Mouse (Mus musculus) spleen, postnatal 10 days (tissue): ENCODE measurements around the gene Rcan3.

ENCODE experiments used
- DNase-seq, 2 experiments: peaks; one replicate each; pipeline ENCODE4 v3.0.0; 2021 to 2022; ENCODE audit warnings: low spot score in 2 of 2

The Rcan3 gene

DNA sequence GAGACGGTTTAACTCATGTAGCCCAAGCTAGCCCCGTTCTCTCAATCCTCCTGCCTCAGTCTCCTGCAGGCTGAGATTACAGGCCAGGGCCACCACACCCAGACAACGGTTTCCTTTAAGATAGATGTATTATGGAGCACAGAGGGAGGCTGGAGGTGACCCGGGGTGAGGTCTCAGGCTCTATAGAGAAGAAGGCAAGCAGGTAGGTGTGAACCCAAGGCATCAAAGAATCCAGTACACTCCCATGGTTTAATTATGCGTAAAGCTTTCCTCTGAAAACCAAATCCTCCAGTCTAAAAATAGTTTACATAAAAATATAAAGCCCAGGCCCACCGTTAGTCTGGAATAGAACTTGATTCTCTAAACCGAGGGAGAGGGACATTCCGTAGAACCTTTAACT lies 20.2 kb downstream of the Rcan3 start:
- no peak for DNase-seq

DNA sequence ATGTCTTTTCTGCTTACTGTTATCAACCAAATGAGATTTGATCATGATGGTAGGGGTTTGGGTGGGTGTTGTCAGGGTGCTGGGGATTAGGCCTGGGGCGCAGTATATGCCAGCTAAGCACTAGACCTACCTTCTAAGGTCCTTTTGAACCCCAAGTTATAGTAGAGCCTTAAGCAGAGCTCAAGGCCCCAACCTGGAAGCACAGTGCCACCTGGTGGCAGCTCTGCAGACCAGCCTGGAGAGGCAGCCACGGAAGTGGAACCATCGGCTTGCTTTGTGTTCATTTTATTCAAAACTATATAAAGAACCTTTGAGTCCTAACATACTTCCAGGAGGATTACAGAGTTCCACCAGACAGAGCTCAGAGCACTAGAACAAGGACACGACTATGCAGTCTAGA lies 22.0 kb downstream of the Rcan3 start:
- peak; percentile 56 to 84 for DNase-seq

DNA sequence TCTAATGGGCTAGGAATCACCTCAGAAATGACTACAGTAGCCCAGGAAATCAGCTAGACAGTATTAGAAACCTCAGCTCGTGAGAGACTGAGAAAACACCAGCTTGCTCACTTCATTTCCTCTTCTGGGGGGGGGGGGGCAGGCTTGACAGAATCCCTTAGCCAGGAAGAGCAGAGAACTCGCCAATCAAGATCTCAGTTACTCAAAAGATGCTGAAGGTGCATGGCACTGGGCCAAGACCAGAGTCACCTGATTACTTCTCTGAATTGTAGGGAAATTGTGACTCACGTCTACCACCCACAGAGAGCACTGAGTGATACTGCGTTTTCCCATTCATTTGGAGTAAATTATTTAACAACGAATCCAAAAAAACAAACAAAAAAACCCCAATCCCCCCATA lies 27.5 kb downstream of the Rcan3 start:
- peak in 1 of 2 experiments; percentile 45 for DNase-seq

DNA sequence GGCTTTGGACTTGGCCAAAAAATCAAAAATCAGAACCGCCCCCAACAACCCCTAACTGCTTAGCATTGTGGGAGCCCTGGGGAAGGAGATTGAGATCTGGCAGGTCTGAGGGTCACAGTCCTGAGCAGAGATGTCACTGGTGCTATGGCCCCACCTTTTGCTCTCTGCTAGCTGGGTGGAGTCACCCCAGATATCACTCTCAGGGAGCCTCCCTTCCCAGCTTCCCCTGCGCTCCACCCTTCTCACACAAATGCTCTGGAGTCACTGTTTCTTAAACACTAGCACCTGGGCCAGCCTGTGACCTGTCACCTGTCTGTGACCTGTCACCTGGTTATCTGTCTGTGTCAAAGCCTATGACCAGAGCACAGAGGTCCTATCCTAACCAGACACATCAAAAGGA lies 28.7 kb downstream of the Rcan3 start:
- peak in 1 of 2 experiments; percentile 30 for DNase-seq

DNA sequence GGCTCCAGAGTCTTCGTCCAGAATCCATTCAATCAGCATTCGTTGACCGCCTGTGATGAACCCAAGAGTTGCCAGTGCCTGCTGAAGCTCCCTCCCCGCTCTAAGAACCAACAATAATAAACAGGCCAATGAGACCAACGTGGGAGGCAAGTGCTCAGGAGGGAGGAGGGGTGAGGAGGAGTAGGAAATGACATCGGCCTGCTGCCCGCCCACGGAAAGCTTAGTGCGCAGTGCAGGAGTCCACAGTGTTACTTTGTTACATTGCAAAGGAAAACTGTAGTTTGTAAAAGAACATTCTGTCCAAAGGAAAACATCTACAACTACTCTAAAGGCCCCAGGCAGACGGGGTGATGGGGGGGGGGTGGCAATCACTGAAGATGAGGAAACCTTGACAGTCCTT lies 29.6 kb downstream of the Rcan3 start:
- DNase-seq: no peak

DNA sequence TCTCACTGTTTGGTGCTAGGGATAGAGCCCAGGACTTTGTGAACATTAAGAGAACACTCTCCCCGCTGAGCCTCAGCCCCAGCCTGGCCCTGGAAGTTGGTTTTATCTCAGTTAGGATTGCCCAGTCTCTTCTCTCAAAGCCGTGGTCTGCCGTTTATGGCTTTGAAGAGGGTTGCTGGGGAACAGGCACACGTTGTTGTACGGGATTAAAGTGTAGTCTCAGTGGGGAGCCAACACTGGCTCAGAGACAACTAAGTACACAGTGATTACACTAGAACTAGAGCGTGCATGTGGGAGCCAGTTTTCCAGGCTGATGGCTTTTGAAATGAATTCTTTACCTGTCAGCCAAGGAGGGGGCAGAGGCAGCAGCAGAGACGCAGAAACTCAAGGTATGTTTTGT lies 31.8 kb downstream of the Rcan3 start:
- DNase-seq: no peak

DNA sequence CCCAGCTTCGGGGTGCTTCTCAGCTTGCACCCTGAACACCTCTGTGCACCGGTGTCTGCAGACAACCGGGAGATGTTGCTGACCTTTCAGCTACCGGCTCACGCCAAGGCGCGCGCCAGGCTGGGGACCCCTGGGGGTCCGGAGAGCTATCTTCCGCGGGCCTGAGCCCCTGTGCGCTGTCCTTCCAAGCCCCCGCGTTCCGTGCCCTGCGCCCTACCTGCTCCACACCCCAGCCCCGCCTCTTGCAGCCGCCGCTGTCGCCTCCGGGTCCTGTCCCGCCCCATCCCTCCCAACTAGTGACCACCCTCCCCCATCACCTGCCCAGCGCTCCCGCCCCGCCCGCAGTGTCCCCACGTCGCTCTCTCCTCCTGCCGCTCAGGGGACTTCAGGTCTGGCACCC lies 35.7 kb downstream of the Rcan3 start, which contains the start of gene Ncmap:
Ncmap (minus strand) TSS at position 237 of the 400 bp plus-strand sequence.
- no peak for DNase-seq

DNA sequence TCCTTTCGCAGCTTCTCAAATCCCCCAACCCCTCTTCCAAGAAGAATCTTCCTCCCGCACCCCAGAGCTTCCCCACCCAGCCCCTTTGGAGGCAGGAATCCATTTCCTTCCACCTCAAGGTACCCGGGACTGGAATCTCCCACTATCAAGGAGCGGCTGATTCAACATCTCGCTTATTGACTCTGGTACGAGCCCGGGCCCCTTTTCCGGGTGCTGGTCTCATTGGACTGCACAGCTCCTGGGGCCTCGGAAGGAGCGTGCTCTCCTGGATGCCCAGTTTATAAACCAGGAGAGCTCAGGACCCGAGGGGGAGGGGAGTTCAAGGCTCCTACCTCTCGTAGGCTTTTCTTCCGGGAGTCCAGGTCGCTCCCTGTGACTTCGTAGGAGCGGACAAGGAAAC lies 36.1 kb downstream of the Rcan3 start:
- no peak for DNase-seq

DNA sequence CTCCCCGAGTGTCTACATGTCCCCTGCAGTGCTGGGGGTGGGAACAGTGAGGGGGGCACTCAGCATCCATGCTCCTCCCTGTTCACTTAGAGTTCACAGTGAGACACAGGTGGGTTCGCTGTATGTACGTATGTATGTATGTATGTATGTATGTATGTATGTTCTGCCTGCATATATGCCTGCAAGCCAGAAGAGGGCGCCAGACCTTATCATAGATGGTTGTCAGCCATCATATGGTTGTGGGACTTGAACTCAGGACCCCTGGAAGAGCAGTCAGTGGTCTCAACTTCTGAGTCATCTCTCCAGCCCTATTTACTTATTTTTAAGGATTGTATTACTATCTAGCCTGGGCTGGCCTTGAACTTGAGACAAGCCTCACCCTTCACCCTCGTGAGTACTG lies 37.4 kb downstream of the Rcan3 start:
- DNase-seq: no peak

DNA sequence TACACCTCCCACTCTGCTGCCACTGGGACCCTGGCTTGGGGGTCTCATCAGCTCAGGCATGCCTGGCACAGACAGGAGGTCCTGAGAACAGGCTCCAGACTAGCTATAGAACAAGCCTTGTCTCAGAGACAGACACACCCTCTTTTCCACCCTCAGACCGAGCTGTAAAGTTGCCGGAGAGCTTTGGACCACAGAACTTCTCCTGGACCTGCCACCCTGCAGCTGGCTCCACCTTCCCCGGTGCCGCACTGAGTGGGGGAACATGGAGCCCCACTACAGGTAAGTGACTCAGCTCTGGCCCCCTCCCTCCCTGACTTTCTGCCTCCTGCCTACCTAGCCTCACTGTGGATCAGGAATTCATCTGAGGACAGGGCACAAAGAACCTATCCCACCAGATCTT lies 38.3 kb downstream of the Rcan3 start:
- no peak for DNase-seq

DNA sequence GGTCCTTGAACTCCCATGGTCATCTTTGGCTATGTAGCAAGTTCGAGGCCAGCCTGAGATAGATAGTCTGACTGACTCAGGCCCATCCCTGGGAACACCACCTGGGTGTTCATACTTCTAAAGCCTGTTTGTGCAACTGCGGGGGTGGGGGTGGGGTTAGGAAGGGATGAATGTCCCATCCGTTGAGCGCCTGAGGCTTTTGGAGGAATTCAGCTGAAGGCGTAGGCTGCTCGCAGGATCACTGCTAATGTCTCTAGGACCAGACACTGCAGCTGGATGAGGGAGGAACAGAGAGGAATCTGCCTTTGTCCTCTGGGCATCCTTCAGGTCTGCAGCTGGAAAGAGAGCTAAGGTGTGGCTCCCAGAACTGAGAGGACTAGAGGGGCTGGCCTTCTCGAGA lies 39.0 kb downstream of the Rcan3 start:
- no peak for DNase-seq

DNA sequence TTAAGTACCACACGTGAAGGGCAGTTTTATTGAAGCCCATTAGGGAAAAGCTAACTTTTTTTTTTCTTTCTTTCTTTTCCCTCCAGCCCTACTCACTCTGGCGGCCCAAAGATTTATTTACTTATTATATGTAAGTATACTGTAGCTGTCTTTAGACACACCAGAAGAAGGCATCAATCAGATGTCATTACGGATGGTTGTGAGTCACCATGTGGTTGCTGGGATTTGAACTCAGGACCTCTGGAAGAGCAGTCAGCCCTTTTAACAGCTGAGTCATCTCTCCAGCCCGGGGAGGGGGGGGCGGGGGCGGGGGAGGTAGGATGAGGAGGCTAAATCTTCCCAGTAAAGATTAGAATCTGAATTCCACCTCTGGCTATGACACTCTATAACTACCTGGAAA lies 40.3 kb downstream of the Rcan3 start:
- DNase-seq: no peak

DNA sequence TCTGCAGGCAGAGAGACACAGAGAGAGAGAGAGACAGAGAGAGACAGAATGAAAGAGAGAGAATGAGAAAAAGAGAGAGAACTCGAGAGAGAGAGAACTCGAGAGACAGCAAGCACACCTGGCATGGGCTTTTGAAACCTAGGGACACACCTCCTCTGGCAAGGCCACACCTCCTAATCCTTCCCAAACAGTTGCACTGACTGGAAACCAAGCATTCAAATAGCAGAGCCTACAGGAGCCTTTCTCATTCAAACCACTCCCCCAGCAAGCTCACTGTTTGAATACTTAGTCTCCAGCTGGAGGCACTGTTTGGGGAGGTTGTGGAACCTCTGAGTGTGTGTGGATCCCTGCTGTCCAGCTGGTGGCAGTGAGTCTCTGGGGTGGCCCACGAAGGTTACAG lies 40.9 kb downstream of the Rcan3 start:
- no peak for DNase-seq

DNA sequence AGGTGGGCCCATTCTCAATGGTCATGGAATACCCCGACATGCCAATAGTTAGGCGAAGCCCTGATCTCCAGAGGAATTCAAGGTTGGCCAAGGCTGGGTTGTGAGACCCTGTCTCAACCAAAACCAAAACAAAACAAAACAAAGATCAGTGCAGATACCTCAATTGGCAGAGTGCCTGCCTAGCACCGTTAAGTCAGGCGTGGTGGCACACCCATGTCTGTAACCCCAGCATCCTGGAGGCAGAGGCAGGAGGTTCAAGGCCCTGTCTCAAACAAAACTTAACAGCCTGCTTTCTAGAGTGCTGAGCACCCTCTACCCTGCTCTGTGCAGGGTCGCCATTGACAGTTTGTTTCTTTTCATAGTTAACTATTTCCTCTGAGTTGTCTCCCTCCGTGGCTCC lies 42.6 kb downstream of the Rcan3 start:
- no peak for DNase-seq

DNA sequence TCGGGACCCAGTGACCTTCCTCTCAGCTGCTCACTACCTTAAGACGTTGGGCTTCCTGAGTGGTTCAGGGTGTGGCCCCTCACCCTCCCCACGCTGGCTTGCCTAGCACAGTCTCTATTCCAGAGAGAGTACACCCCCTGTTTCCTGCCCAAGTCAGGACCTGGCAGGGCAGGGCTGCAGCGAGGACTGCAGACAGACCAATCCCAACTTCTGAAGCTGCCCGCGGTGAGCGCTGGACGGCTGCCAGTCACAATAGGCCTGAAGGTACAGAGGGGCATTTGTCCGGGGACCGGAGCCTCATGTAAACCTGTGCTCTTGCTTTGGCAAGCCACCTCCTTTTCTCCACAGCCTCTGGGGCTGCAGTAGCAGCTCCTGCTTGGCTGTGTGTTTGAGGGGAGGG lies 48.0 kb downstream of the Rcan3 start:
- DNase-seq: no peak

DNA sequence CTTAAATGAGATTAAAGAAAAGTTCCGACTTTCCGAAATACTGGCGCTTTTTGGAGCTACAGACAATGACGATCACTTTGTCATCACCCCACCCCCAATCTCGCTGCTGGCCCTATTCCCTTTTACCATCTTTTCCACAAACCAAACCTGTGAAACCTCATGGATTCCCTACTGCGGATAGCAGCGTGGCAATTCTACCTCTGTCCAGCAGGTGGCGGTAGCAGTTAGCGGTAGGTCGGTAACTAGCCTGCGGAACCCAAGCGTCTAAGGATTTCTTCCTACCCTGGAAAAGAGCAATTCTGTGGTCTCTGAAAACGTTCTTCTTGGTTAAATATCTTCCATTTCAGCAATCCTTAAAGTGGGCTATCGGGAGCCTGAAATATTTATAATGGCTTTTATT lies 51.3 kb downstream of the Rcan3 start:
- DNase-seq: peak; percentile 62 to 83

DNA sequence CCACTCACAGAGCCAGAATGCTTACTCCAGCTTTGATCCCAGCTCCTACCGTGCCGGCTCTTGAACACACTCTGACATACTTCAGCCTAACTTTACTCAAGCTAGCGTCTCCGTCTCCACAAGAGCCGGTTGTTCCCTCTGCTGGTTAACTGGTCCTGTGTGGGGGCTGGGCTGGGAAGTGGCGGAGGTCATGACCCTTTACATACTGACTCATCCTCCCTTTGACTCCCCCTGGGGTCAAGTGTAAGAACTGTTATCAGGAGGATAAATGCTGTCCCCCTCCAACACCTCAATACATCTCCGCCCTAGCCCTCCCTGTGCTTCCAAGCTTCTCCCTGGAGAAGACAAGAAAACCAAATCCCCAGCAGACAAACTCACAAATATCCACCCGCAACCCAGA lies 52.3 kb downstream of the Rcan3 start:
- DNase-seq: no peak

DNA sequence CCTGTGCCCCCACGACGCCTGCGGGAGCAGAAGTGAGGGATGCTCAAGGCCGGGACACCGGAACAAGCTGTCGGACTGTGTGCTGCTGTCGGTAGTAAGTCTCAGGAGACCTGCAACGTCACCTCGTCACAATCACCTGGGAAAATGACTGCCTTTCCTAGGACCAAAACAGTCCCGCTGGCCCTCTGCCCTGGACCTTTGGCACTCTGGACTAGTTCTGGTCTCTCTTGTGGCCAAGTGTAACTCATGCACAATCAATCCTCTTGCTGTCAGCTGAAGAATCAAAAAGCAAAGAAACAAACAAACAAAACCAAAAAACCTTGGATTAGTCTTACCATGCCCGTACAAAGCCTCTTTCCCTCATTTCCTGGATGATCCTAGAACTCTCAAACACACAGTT lies 56.4 kb downstream of the Rcan3 start:
- no peak for DNase-seq

DNA sequence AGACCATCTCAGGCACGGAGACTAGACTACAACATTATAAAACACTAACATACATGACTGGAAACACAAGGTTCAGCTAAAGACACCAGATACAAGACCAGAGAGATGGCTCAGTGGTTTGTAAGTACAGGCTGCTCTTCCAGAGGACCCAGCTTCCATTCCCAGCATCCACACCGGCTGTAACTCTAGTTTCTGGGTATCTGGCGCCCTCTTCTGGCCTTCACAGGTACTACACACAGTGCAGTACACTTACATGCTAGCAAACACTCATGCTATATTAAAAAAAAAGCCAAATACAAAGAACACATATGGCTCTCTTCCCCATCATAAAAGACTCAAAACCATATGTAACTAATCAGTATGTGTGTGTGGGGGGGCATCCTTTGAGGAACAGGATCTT lies 58.2 kb downstream of the Rcan3 start:
- DNase-seq: no peak

DNA sequence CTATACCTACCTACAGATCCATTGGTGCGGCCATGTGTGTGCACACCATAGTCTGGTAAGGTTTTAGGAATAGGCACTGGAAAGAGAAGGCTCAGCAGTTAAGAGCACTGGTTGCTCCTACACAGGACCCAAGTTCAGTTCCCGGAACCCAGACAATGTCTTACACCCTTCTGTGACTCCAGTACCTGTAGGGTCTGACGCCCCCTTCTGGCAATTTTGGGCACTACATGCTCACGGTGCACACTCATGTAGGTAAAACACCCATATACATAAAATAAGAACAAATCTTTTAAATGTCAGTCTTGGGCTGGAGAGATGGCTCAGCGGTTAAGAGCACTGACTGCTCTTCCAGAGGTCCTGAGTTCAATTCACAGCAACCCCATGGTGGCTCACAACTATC lies 60.4 kb downstream of the Rcan3 start:
- DNase-seq: peak in 1 of 2 experiments; percentile 36

DNA sequence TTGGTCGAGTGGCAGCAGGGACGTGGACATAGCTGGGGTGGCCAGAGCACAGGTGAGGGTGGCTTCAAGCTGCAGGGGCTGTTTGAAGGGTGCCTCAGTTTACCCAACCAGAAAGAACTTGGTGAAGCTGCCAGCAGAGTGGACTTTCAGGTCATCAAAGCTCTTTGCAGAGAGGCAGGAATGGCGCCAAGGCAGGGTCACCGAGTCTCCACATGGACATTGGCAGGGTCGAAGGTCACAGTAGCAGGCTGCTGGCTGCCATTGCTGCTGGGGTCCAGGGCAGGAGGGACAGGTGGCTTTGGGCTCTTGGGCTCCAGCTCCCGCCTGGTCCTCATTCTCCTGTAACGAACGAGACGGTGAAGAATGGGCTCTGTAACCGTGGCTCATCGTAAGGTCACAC lies 63.3 kb downstream of the Rcan3 start:
- no peak for DNase-seq

DNA sequence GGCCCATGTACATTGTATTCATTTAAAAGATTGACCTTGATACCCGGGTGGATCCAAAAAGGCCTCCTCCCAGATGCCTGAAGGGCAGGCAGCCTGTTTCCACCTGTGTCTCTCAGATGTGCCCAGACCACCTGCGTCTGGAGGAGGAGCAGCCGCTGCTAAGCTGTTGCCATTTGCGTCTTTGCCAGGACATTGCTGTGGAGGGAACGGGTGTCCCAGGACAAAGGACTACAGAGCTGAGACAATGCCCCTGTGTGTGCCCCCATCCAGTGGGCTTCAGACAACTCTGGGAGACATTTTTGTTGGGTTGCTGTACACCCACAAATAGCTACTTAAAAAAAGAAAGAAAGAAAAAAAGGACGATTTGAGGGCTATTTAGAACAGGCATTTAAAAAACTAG lies 70.8 kb downstream of the Rcan3 start:
- DNase-seq: no peak
